Mouse (Mus musculus): ENCODE results near the gene Fmo5. TPM values are rescaled to one million over a fixed set of nuclear protein-coding genes. Genes with fewer than 3 reads are reported as not detected.

The Fmo5 gene
- total and polyA plus RNA-seq, 3 experiments: 0.39 to 0.55 (median 0.40) TPM

DNA sequence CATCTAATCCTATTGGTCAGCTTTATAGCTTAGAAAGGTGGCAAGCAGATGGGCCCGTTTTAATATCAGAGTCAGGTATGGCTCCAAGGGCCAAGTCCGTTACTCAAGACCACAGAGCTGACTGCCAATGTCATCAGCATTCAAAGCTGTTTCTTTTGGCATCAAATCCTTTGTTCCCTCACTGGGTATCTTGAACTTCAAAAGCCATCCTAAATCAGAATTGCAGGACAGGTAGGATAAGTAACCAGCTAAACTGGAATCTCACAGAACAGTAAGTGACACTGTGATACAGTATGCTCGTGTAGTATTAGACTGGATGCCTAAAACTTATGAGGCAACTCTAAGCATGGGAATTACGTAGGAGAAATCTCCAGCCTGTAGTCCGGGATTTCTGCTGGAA, 35.5 kb upstream of the Fmo5 start:
- dilution Hi-C loops (cut with MboI; ENCODE audit: extremely low pct_ligation_motif_present, extremely low pct_unique_long_range_greater_than_20kb, low sequenced_read_pairs): no loop called here
- TF ChIP-seq NELFE (IDR thresholded peaks at IDR 0.05; ENCODE audit: low read depth, low read length) (no peak), MAFK (IDR thresholded peaks at IDR 0.05; ENCODE audit: insufficient replicate concordance, low read length) (no peak), ZKSCAN1 (IDR thresholded peaks at IDR 0.05; ENCODE audit: borderline replicate concordance, low read depth, low read length) (no peak), UBTF (IDR thresholded peaks at IDR 0.05; ENCODE audit: low read depth, low read length) (no peak), TBP (conservative IDR thresholded peaks at IDR 0.05; ENCODE audit: low read depth, low read length) (no peak), ZMIZ1 (IDR thresholded peaks at IDR 0.05; ENCODE audit: low read depth, low read length) (no peak), RAD21 (IDR thresholded peaks at IDR 0.05; ENCODE audit: low read depth, low read length) (no peak), ELF1 (IDR thresholded peaks at IDR 0.05; ENCODE audit: low read depth, low read length) (no peak), NRF1 (IDR thresholded peaks at IDR 0.05; ENCODE audit: low read depth, low read length) (no peak), SMC3 (IDR thresholded peaks at IDR 0.05; ENCODE audit: low read depth, low read length) (no peak), POLR2A (IDR thresholded peaks at IDR 0.05; ENCODE audit: low read depth, low read length) (no peak), JUN (IDR thresholded peaks at IDR 0.05; ENCODE audit: insufficient read depth, low read depth, low read length) (no peak), IRF4 (IDR thresholded peaks at IDR 0.05; ENCODE audit: low read depth, low read length) (no peak)
- no peak for DNase-seq (ENCODE audit: extremely low read depth)

DNA sequence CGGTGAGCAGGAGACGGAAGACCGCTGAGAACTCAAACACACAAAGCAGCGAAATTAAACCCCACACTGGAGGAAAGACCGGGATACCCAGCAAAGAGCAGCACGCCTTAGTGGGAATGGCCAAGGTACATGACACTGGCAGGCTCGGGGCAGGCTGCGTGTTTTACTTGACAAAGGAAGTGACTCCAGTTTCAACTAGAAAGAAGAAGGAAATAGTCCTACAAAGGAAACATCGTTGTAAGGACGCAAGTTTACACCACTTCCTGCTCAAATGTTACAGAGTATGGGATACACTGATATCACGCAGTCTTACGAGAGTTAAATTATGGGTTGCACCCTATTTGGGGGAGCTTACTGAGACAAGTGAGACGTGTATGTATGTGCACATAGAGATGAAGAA, 34.5 kb upstream of the Fmo5 start:
- Histone ChIP-seq H3K9me3 (replicated peaks; ENCODE audit: low read length) (no peaks in the 10 kb centered on the region), H3K27ac (ENCODE audit: insufficient read depth, low read depth) (no peak overlapping the region), H3K9ac (ENCODE audit: insufficient read depth, low read depth) (no peak overlapping the region), H3K4me1 (ENCODE audit: control insufficient read depth in 1 of 2, insufficient read depth in 2 of 2) (no peaks in the 10 kb centered on the region), H3K4me2 (ENCODE audit: insufficient read depth, low read depth, poor library complexity, severe bottlenecking) (no peak overlapping the region), H3K36me3 (replicated peaks in 1 of 2; ENCODE audit: control insufficient read depth in 1 of 2, insufficient read depth in 1 of 2, low read length in 1 of 2) (peaks cover 22 to 93% of the 10 kb centered on the region in 2 experiments), H3K27me3 (replicated peaks) (no peaks in the 10 kb centered on the region), H3K4me3 (replicated peaks in 1 of 3; ENCODE audit: low read depth in 2 of 3, low read length in 2 of 3, poor library complexity in 1 of 3) (no peak overlapping the region), H3K79me2 (replicated peaks; ENCODE audit: control insufficient read depth, extremely low read depth, insufficient read depth, poor library complexity, severe bottlenecking) (no peaks in the 10 kb centered on the region)
- DNase-seq (ENCODE audit: extremely low read depth): no peak
- dilution Hi-C loops (cut with MboI; ENCODE audit: extremely low pct_ligation_motif_present, extremely low pct_unique_long_range_greater_than_20kb, low sequenced_read_pairs) (no loop called here), in situ Hi-C loops (cut with MboI; ENCODE audit: low pct_ligation_motif_present, low pct_unique_long_range_greater_than_20kb, low sequenced_read_pairs) (loop anchor here (25.0 kb wide), 1 partner anchor 657 kb away; the partner anchor contains the start of gene Gja8)
- TF ChIP-seq NELFE (IDR thresholded peaks at IDR 0.05; ENCODE audit: low read depth, low read length) (no peak), JUND (conservative IDR thresholded peaks at IDR 0.05; ENCODE audit: low read depth, low read length) (no peak), SIN3A (IDR thresholded peaks at IDR 0.05; ENCODE audit: low read length) (no peak), CHD2 (IDR thresholded peaks at IDR 0.05; ENCODE audit: low read length) (no peak), KAT2A (IDR thresholded peaks at IDR 0.05; ENCODE audit: insufficient replicate concordance, low read length) (no peak), E2F4 (IDR thresholded peaks at IDR 0.05; ENCODE audit: insufficient replicate concordance, low read depth, low read length) (no peak), USF2 (conservative IDR thresholded peaks at IDR 0.05; ENCODE audit: low read depth, low read length) (no peak), POLR2AphosphoS2 (IDR thresholded peaks at IDR 0.05; ENCODE audit: low read depth, low read length) (no peak), ZMIZ1 (IDR thresholded peaks at IDR 0.05; ENCODE audit: low read depth, low read length) (no peak), ZC3H11A (IDR thresholded peaks at IDR 0.05; ENCODE audit: low read depth, low read length) (no peak), MEF2A (IDR thresholded peaks at IDR 0.05; ENCODE audit: borderline replicate concordance, low read depth, low read length) (no peak), MAZ (IDR thresholded peaks at IDR 0.05; ENCODE audit: low read depth, low read length) (no peak), MYC (IDR thresholded peaks at IDR 0.05; ENCODE audit: low read depth, low read length) (no peak), IRF4 (IDR thresholded peaks at IDR 0.05; ENCODE audit: low read depth, low read length) (no peak), RAD21 (IDR thresholded peaks at IDR 0.05; ENCODE audit: low read depth, low read length) (no peak)

More for the DNA sequence above, 35.5 kb upstream of the Fmo5 start:
- in situ Hi-C loops (cut with MboI; ENCODE audit: low pct_ligation_motif_present, low pct_unique_long_range_greater_than_20kb, low sequenced_read_pairs): loop anchor here (25.0 kb wide), 1 partner anchor 656 kb away; the partner anchor contains the start of gene Gja8
- no peaks in the 10 kb centered on the region for H3K4me1 ChIP-seq (ENCODE audit: control insufficient read depth in 1 of 2, insufficient read depth in 2 of 2)
- no peaks in the 10 kb centered on the region for H3K9me3 ChIP-seq (replicated peaks; ENCODE audit: low read length)
- H3K27me3 ChIP-seq (replicated peaks): no peaks in the 10 kb centered on the region
- peaks cover 23 to 92% of the 10 kb centered on the region in 2 experiments for H3K36me3 ChIP-seq (replicated peaks in 1 of 2; ENCODE audit: control insufficient read depth in 1 of 2, insufficient read depth in 1 of 2, low read length in 1 of 2)
- no peak overlapping the region for H3K4me2 ChIP-seq (ENCODE audit: insufficient read depth, low read depth, poor library complexity, severe bottlenecking)
- no peaks in the 10 kb centered on the region for H3K79me2 ChIP-seq (replicated peaks; ENCODE audit: control insufficient read depth, extremely low read depth, insufficient read depth, poor library complexity, severe bottlenecking)
- no peak overlapping the region for H3K4me3 ChIP-seq (replicated peaks in 1 of 3; ENCODE audit: low read depth in 2 of 3, low read length in 2 of 3, poor library complexity in 1 of 3)
- H3K9ac ChIP-seq (ENCODE audit: insufficient read depth, low read depth): no peak overlapping the region
- no peak overlapping the region for H3K27ac ChIP-seq (ENCODE audit: insufficient read depth, low read depth)
